Mouse (Mus musculus): ENCODE measurements around the gene Mtcp1. TPM values are rescaled to one million over a fixed set of nuclear protein-coding genes. Genes with fewer than 3 reads are reported as not detected.

Mtcp1 gene
- polyA plus RNA-seq (2012; rRNA removed): 10.0 and 10.8 TPM in 2 replicates

GRCm38 (mm10) chrX:75415936-75416785 lies at the start of gene Mtcp1, which contains the start of the genes Cmc4 and Brcc3:
TSS of gene Mtcp1 (minus strand) at chrX:75416588.
TSS of gene Cmc4 (minus strand) at chrX:75416584.
TSS of gene Brcc3 (plus strand) at chrX:75416628.

GRCm38 (mm10) chrX:75382195-75382771 lies 34.1 kb downstream of the Mtcp1 start, which contains the start of the genes Fundc2 and F8:
TSS of gene Fundc2 (plus strand) at chrX:75382399.
TSS of gene F8 (minus strand) at chrX:75382615.

Other genes starting within 250 kb of the Mtcp1 start
- 20.9 and 22.6 TPM in 2 replicates for gene Fundc2, start 34.2 kb downstream of the Mtcp1 start, polyA plus RNA-seq (2012; rRNA removed)
- 0.39 and 0.74 TPM in 2 replicates for gene F8, start 34.0 kb downstream of the Mtcp1 start, polyA plus RNA-seq (2012; rRNA removed)
- gene Cmc4, start within 50 bp of the Mtcp1 start, polyA plus RNA-seq (2012; rRNA removed): 23.1 and 25.2 TPM in 2 replicates
- 21.6 and 22.1 TPM in 2 replicates for gene Brcc3, start within 50 bp of the Mtcp1 start, polyA plus RNA-seq (2012; rRNA removed)
- 117 and 122 TPM in 2 replicates for gene Vbp1, start 97.7 kb upstream of the Mtcp1 start, polyA plus RNA-seq (2012; rRNA removed)
- gene Rab39b, start 161.6 kb upstream of the Mtcp1 start, polyA plus RNA-seq (2012; rRNA removed): 18.1 and 20.1 TPM in 2 replicates

All from central nervous system, embryonic 18 days (tissue).